Mouse (Mus musculus) liver, embryonic 11.5 days (tissue): ENCODE measurements around the gene Iqgap2. TPM values are rescaled to one million over a fixed set of nuclear protein-coding genes. Genes with fewer than 3 reads are reported as not detected.

Source experiments
- ATAC-seq: fragments of 200-750 bp; cut with Nextera tagmentation; replicated peaks from 2 replicates; pipeline ENCODE4 v1.8.0; 2017; ENCODE audit warnings: moderate number of reproducible peaks, mild to moderate bottlenecking, moderate TSS enrichment, moderate library complexity; ENCODE audit not compliant: low FRiP score
- DNase-seq: peaks from one replicate; pipeline ENCODE4 v3.0.0-alpha.2; 2017; ENCODE audit warnings: low spot score
- H3K27ac ChIP-seq: fragments of 300-500 bp; sonication (generic); 2 replicates; pipeline ENCODE4 v1.5.1; 2014; ENCODE audit warnings: mild to moderate bottlenecking, low read depth, low read length, control low read depth
- H3K27me3 ChIP-seq: fragments of 300-500 bp; sonication (generic); replicated peaks from 2 replicates; pipeline ENCODE4 v1.6.1; 2014; ENCODE audit warnings: low read length, mixed read lengths; ENCODE audit not compliant: control insufficient read depth, insufficient read depth
- H3K36me3 ChIP-seq: fragments of 300-500 bp; sonication (generic); 2 replicates; pipeline ENCODE4 v1.6.1; 2014; ENCODE audit warnings: mild to moderate bottlenecking, low read length, moderate library complexity, mixed read lengths; ENCODE audit not compliant: control insufficient read depth, insufficient read depth
- H3K4me1 ChIP-seq: fragments of 300-500 bp; sonication (generic); replicated peaks from 2 replicates; pipeline ENCODE4 v1.6.1; 2014; ENCODE audit warnings: low read length, mixed read lengths; ENCODE audit not compliant: control insufficient read depth, insufficient read depth
- H3K4me2 ChIP-seq: fragments of 300-500 bp; sonication (generic); 2 replicates; pipeline ENCODE4 v1.6.1; 2014; ENCODE audit warnings: mild to moderate bottlenecking, control low read depth, moderate library complexity
- H3K4me3 ChIP-seq: fragments of 300-500 bp; sonication (generic); 2 replicates; pipeline ENCODE4 v1.5.1; 2014; ENCODE audit warnings: low read depth, low read length, control low read depth
- H3K9ac ChIP-seq: fragments of 300-500 bp; sonication (generic); 2 replicates; pipeline ENCODE4 v1.6.1; 2014; ENCODE audit warnings: low read depth, low read length, control low read depth
- H3K9me3 ChIP-seq: fragments of 300-500 bp; sonication (generic); 2 replicates; pipeline ENCODE4 v1.6.1; 2016; ENCODE audit warnings: low read length, inconsistent platforms, mixed read lengths; ENCODE audit not compliant: control insufficient read depth
- WGBS: fragments of 180-500 bp; shearing (Covaris S2); extraction: QIAGEN DNeasy Blood & Tissue Kit; methylation state at CpG from one replicate; pipeline ENCODE4 v1.1.7; 2014; 5-methylcytosine and 5-hydroxymethylcytosine counted together
- polyA plus RNA-seq: library from polyadenylated mRNA; unstranded; fragments of >200 nt; fragmentation: Nextera tagmentation; extraction: Ambion mirVana; gene quantifications from 2 replicates; pipeline ENCODE4 v1.2.1, GENCODE M21; 2014

The Iqgap2 gene
- polyA plus RNA-seq, 1 experiment from 2014 or later, result 17.1 TPM

DNA sequence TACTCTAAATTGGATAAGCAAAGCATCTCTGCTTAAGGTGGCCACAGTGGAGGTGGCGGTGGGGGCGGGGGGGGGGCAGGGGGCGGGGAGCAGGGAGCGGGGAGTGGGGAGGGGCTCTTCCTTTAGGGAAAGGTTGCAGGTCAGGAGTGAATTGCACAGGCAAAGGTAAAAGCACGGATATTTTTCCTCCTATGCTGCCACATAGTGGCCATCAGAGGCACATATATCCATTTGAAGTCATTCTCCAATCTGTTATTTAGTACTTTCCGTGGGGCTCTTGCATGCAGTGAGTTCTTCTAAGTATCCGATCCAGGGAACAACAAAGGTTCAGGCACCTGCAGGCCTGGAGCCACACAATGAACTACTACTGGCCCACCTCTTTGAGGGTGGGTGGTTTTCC lies 224.5 kb downstream of the Iqgap2 start:
- ATAC-seq, result no peak
- Histone ChIP-seq H3K4me2 (no peak overlapping the region), H3K4me3 (no peak overlapping the region), H3K4me1 (peaks cover 6% of the 10 kb centered on the region), H3K9me3 (peaks cover 3% of the 10 kb centered on the region), H3K27ac (no peak overlapping the region), H3K36me3 (peaks cover 14% of the 10 kb centered on the region), H3K27me3 (no peaks in the 10 kb centered on the region), H3K9ac (no peak overlapping the region)
- WGBS, result 36% methylated on average over 7 of the region's 7 CpGs
- no peak for DNase-seq

DNA sequence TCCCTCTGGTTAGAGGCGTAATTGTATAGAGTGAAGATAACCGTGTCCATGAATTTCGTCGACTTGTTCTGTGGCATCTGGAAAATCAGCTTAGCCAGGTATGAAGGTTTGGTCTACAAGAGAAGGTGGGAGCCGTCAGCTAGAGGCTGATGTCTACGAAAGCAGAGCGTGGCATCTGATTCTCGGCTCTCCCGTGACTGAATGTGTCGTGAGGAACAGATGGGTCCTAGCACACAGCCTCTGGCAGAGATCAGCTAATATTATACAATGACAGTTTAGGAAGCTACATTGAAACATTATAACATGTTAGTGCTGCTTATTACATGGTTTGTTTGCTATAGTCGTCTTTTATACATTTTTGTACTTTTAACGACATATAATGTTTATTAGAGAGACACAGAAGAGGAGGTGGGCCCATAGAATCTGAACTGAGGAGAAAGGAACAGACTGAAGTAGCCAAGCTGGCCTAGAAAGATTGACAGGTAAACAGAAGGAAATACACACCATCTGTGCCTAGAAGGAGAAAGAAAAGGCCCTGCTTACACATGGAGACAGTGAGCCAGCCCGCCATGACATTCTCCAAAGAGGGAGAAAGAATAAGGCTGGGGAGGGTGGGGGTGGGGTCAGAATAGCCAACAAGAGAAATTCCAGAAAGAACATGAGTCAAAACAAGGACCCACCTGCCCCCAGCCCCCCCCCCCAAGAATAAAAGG lies 225.9 kb downstream of the Iqgap2 start:
- ATAC-seq (no peak), DNase-seq (no peak)
- Histone ChIP-seq H3K27me3 (no peaks in the 10 kb centered on the region), H3K9ac (no peak overlapping the region), H3K4me3 (no peak overlapping the region), H3K4me2 (no peak overlapping the region), H3K27ac (no peak overlapping the region), H3K9me3 (peaks cover 3% of the 10 kb centered on the region), H3K4me1 (peaks cover 3% of the 10 kb centered on the region; the same call in 1 of the 2 replicates), H3K36me3 (peaks cover 19% of the 10 kb centered on the region)
- 92% methylated on average over 13 of the region's 13 CpGs for WGBS

DNA sequence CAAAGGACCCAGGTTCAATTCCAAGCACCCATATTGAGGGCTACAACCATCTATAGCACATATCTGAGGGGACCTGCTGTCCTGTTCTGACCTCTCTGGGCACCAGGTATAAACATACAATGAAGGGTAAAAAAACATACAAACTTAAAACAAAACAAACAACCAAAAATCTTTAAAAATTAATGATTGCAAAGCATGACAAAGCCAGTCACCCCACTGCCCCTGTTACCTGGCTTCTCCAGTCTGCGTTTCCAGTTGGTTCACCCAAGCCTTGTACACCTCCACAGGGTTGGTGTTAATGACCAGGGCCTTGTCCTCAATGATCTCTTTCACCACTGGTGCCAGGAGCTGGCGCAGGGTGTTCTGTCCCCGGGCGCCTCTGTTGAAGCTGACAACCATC lies 227.9 kb downstream of the Iqgap2 start:
- Histone ChIP-seq H3K4me2 (no peak overlapping the region), H3K27ac (no peak overlapping the region), H3K36me3 (peaks cover 15% of the 10 kb centered on the region), H3K27me3 (no peaks in the 10 kb centered on the region), H3K4me1 (0 out of 2 replicates have a peak, but pooled peaks cover 2% of the 10 kb centered on the region), H3K4me3 (no peak overlapping the region), H3K9me3 (peaks cover 1% of the 10 kb centered on the region), H3K9ac (no peak overlapping the region)
- no peak for DNase-seq
- no peak for ATAC-seq
- 92% methylated on average over 4 of the region's 4 CpGs for WGBS

DNA sequence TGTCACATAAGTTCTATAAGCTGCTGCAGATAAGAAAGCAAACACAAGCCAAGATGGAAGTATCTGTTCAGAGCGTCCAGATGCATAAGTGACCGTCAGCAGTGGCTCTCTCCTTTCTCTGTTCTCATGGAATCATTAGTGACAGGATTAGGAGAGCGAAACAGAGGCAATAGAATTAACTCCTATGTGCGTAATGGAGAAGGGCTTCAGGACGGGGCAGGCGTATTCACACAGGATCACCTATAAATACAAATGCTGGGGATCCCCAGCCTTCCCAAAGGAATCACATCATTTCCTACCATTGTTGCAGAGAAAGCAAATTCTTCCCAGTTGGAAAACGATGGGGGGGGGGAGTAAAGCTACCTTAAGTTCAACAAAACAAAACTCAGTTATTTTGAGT lies 232.3 kb downstream of the Iqgap2 start:
- Histone ChIP-seq H3K27ac (no peak overlapping the region), H3K9ac (no peak overlapping the region), H3K9me3 (no peaks in the 10 kb centered on the region; the same call in 1 of the 2 replicates), H3K4me2 (no peak overlapping the region), H3K36me3 (peaks cover 17% of the 10 kb centered on the region), H3K4me3 (no peak overlapping the region), H3K4me1 (peaks cover 35% of the 10 kb centered on the region), H3K27me3 (no peaks in the 10 kb centered on the region)
- DNase-seq, result no peak
- ATAC-seq, result no peak
- 79% methylated on average over 7 of the region's 7 CpGs for WGBS

DNA sequence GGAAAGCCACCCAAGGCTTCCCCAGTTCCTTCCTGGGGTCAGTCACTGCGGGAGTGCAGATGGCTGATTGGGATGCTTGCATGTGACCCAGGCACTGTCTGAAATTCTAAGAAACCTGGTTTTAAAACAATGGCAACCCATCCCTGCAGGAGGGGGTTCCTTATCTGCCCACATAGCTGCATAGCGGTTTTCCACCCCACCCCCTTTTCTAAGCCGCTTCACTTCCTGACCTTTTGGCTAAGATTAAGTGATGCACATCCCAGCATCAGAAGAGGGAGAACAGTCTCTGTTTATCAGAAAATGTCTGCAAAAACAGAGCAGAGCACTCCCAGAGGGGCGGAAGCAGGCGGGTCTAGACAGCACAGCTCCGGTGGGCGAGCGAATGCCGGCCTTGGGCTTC lies 234.6 kb downstream of the Iqgap2 start:
- H3K27me3 ChIP-seq, result no peaks in the 10 kb centered on the region
- H3K27ac ChIP-seq, result peak overlapping the region; percentile 62
- H3K9ac ChIP-seq, result no peak overlapping the region
- 18% methylated on average over 9 of the region's 9 CpGs for WGBS
- peak; percentile 90 for ATAC-seq
- H3K4me1 ChIP-seq, result peaks cover 51% of the 10 kb centered on the region
- H3K9me3 ChIP-seq, result no peaks in the 10 kb centered on the region
- H3K36me3 ChIP-seq, result peaks cover 12% of the 10 kb centered on the region
- H3K4me3 ChIP-seq, result no peak overlapping the region
- DNase-seq, result peak; percentile 69
- H3K4me2 ChIP-seq, result peak overlapping the region; percentile 44

DNA sequence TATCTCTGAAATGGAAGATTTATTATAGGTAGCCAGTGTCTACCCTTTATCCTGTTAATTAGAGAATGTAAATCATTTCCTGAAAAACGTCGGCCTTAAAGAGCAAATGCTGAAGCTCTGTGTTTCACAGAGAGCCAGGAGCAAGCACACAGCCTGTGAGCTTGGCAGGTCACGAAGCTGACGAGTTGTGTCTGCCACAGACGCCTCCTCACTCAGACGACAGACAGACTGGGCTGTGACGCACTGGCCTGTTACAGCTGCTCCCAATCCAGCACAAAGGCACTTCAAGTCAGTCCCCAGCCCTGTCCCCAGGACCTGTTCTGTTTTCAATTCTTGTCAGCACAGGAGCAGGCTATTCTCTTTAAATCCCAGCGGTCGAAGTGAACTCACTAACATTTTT lies 236.4 kb downstream of the Iqgap2 start:
- ATAC-seq (no peak), DNase-seq (no peak)
- no peaks in the 10 kb centered on the region for H3K9me3 ChIP-seq
- WGBS, result 53% methylated on average over 9 of the region's 9 CpGs
- no peak overlapping the region for H3K9ac ChIP-seq
- H3K4me1 ChIP-seq, result peaks cover 51% of the 10 kb centered on the region
- peaks cover 7% of the 10 kb centered on the region; the same call in 1 of the 2 replicates for H3K36me3 ChIP-seq
- no peak overlapping the region for H3K4me2 ChIP-seq
- no peak overlapping the region for H3K4me3 ChIP-seq
- peak overlapping the region; percentile 35; the same call in 1 of the 2 replicates for H3K27ac ChIP-seq
- H3K27me3 ChIP-seq, result no peaks in the 10 kb centered on the region

DNA sequence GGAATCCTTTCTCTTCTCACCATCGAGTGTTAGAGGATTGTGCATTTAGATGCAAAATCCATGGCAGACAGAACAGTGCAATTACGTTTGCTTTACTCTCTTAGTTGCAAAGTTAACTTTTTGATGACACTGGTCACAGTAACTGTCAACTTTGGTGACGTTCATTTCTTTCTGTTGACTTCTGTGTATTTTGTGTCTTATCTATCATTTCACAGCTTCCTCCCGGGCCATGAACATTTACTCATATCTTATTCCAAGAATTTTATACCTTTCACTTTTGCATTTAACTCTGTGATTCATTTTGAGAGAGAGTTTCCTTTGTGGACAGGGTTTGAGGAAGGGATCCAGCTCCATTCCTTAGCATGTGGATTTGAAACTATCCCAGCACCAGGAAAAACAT lies 238.0 kb downstream of the Iqgap2 start:
- no peaks in the 10 kb centered on the region for H3K27me3 ChIP-seq
- H3K27ac ChIP-seq, result no peak overlapping the region
- H3K36me3 ChIP-seq, result 0 out of 2 replicates have a peak, but pooled peaks cover 3% of the 10 kb centered on the region
- WGBS, result 49% methylated on average over 4 of the region's 4 CpGs
- peaks cover 48% of the 10 kb centered on the region for H3K4me1 ChIP-seq
- ATAC-seq, result no peak
- H3K4me3 ChIP-seq, result no peak overlapping the region
- H3K4me2 ChIP-seq, result no peak overlapping the region
- no peak overlapping the region for H3K9ac ChIP-seq
- H3K9me3 ChIP-seq, result no peaks in the 10 kb centered on the region
- DNase-seq, result no peak

DNA sequence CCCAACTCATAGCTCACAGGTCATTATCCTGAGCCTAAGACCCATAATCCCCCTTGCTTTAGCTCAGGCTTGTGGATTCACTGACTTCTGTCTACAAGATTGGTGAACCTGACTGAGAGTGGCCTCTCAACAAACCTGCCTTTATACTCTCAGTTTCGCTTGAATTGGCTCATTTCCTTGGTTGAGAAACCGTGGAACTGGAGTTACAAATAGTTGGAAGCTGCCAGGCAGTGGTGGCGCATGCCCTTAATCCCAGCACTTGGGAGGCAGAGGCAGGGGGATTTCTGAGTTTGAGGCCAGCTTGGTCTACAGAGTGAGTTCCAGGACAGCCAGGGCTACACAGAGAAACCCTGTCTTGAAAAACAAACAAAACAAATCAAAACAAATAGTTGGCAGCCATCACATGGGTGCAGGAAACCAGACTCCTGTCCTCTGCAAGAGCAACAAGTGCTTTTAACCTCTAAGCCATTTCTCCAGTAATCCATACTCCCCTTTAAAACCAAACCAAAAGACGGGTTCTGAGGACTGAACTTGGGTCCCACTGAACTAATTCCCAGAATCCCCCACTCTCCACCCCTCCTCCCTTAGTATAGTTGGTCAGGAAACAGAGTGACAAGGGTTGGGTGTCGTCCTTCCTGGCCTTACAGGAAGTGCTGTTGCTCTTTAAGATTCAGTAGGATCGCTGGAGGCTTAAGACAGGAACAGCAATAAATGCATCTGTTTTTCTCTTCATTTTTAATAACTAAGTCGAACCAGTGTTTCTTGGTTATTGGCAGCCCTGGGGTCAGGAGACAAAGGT lies 239.7 kb downstream of the Iqgap2 start:
- H3K4me3 ChIP-seq, result no peak overlapping the region
- ATAC-seq (no peak), DNase-seq (no peak)
- no peaks in the 10 kb centered on the region for H3K27me3 ChIP-seq
- H3K36me3 ChIP-seq, result 0 out of 2 replicates have a peak, but pooled peaks cover 3% of the 10 kb centered on the region
- WGBS, result 61% methylated on average over 7 of the region's 7 CpGs
- no peak overlapping the region for H3K4me2 ChIP-seq
- no peaks in the 10 kb centered on the region for H3K9me3 ChIP-seq
- peaks cover 36% of the 10 kb centered on the region for H3K4me1 ChIP-seq
- H3K9ac ChIP-seq, result no peak overlapping the region
- no peak overlapping the region for H3K27ac ChIP-seq
